Mouse (Mus musculus): ENCODE measurements around the gene Taf15. TPM values are rescaled to one million over a fixed set of nuclear protein-coding genes. Genes with fewer than 3 reads are reported as not detected.

Taf15 gene
- total and polyA plus RNA-seq, 2 experiments: 7.1 to 29.1 TPM

DNA sequence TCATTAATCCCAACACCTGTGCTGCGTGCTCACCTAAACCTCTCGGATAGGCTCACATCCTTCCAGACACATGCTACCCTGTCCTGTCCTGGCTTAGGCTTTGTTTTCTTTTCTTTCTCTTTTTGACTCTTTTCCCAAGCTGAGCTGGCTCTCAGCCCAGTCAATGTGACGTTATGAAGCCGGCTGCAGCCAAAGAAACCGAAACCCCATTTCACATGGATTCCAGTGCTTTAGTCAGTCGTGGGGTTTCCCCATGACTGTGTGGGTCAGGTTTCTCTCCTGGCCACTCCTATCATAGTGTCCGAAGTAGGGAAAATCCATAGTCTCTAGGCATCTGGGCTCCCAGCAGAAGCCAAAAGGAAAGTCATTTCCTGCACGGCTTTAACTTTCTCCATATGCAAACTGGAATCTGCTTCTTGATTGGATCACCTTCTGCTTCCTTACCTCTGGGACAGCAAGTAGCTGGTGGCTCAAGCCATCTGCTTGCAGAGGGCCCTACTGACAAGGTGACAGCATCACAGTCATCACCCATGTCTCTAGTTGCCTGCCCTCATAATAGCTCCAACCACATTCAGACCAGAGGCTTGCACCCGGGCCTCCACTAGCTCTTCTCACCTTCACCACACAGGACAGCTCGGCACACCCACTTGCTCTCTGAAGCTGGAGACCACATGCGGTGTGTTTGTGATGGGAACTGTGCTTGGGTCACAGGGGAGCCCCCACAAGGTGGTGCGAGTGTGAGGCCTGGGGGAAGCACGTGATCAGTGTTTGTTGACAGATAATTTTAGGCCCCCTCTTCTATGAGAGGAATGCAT lies 61.9 kb downstream of the Taf15 start:
- Histone ChIP-seq H3K79me2 (ENCODE audit: control insufficient read depth, insufficient read depth, low read length) (no peaks in the 10 kb centered on the region), H3K27ac (replicated peaks; ENCODE audit: insufficient read depth, low read depth, low read length) (no peak overlapping the region), H3K27me3 (ENCODE audit: control insufficient read depth, insufficient read depth, low read length) (no peaks in the 10 kb centered on the region), H3K4me3 (ENCODE audit: insufficient read depth, low read depth, low read length) (no peak overlapping the region), H3K4me1 (ENCODE audit: control insufficient read depth, insufficient read depth, low read length) (peaks cover 3% of the 10 kb centered on the region; the same call in 1 of the 2 replicates), H3K36me3 (ENCODE audit: control insufficient read depth, insufficient read depth, low read length) (no peaks in the 10 kb centered on the region), H3K9ac (ENCODE audit: low read depth, low read length) (no peak overlapping the region)
- no peak for TF ChIP-seq POLR2A (IDR thresholded peaks at IDR 0.05; ENCODE audit: extremely low read depth, insufficient read depth, low read length)
- no peak for TF ChIP-seq CTCF (IDR thresholded peaks at IDR 0.05; ENCODE audit: low read depth, low read length)
- DNase-seq (ENCODE audit: extremely low read depth, low read depth, low spot score): peak; percentile 72
- 34% methylated on average over 13 of the region's 13 CpGs for WGBS

DNA sequence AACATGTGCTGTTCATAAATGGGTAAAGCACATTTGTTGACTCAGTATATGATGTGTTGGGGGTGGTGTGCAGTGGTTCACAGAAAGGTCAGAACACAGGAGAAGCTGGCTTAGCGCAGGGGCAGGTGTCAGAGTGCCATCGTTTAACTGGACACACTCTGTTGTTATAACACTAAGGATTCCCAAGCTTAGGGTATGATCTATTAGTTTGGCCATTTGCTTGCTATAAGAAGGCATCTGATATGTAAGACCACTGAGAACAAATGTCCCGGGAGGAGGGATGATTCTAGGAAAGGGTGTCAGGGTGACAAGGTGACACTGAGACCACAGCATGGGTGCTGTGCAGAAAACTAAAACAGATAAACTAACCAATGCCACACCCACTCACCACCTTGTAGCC lies 63.9 kb downstream of the Taf15 start:
- 86% methylated on average over 3 of the region's 3 CpGs for WGBS

DNA sequence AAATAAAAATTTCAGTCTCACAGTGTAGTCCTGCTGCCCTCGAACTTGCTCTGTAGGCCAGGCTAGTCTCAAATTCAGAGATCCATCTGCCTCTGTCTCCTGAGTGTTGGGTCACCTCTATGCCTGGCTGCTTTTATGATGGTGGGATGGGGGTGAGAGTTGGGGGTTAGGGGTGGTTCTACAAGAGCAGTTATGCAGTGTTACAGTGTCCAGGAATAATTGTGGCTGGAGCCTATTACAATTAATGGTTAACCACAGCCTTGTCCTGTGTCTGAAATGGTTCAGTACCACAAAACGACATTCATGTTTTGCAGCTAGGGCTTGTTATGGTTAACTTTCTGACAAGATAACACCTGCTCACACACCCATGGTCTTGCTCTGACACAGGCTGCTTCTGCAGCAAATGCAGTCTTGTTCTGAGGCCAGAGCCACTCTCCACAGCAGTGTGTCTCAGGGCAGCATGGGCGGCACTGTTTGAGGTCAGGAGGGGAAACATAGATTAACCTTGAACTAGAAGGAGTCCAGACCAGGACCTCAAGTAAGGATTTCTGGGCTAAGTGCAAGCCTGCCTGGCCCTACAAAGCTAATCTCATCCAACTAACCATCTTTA lies 65.9 kb downstream of the Taf15 start:
- no peak for TF ChIP-seq CTCF (IDR thresholded peaks at IDR 0.05; ENCODE audit: low read depth, low read length)
- no peak for TF ChIP-seq POLR2A (IDR thresholded peaks at IDR 0.05; ENCODE audit: extremely low read depth, insufficient read depth, low read length)
- Histone ChIP-seq H3K79me2 (ENCODE audit: control insufficient read depth, insufficient read depth, low read length) (no peaks in the 10 kb centered on the region), H3K36me3 (ENCODE audit: control insufficient read depth, insufficient read depth, low read length) (no peaks in the 10 kb centered on the region), H3K27ac (replicated peaks; ENCODE audit: insufficient read depth, low read depth, low read length) (no peak overlapping the region), H3K4me3 (ENCODE audit: insufficient read depth, low read depth, low read length) (no peak overlapping the region), H3K27me3 (ENCODE audit: control insufficient read depth, insufficient read depth, low read length) (no peaks in the 10 kb centered on the region), H3K4me1 (ENCODE audit: control insufficient read depth, insufficient read depth, low read length) (peaks cover 3% of the 10 kb centered on the region; the same call in 1 of the 2 replicates), H3K9ac (ENCODE audit: low read depth, low read length) (no peak overlapping the region)
- WGBS: 79% methylated on average over 3 of the region's 3 CpGs
- DNase-seq (ENCODE audit: extremely low read depth, low read depth, low spot score): no peak

More for the DNA sequence above, 63.9 kb downstream of the Taf15 start:
- TF ChIP-seq CTCF (IDR thresholded peaks at IDR 0.05; ENCODE audit: low read depth, low read length) (no peak), POLR2A (IDR thresholded peaks at IDR 0.05; ENCODE audit: extremely low read depth, insufficient read depth, low read length) (no peak)
- Histone ChIP-seq H3K9ac (ENCODE audit: low read depth, low read length) (no peak overlapping the region), H3K4me1 (ENCODE audit: control insufficient read depth, insufficient read depth, low read length) (peaks cover 3% of the 10 kb centered on the region; the same call in 1 of the 2 replicates), H3K36me3 (ENCODE audit: control insufficient read depth, insufficient read depth, low read length) (no peaks in the 10 kb centered on the region), H3K79me2 (ENCODE audit: control insufficient read depth, insufficient read depth, low read length) (no peaks in the 10 kb centered on the region), H3K27me3 (ENCODE audit: control insufficient read depth, insufficient read depth, low read length) (no peaks in the 10 kb centered on the region), H3K27ac (replicated peaks; ENCODE audit: insufficient read depth, low read depth, low read length) (no peak overlapping the region), H3K4me3 (ENCODE audit: insufficient read depth, low read depth, low read length) (no peak overlapping the region)
- no peak for DNase-seq (ENCODE audit: extremely low read depth, low read depth, low spot score)

GRCm38 (mm10) chr11:83540931-83541330 lies 68.0 kb downstream of the Taf15 start:
- TF ChIP-seq POLR2A (IDR thresholded peaks at IDR 0.05; ENCODE audit: extremely low read depth, insufficient read depth, low read length) (no peak), CTCF (IDR thresholded peaks at IDR 0.05; ENCODE audit: low read depth, low read length) (no peak)
- Histone ChIP-seq H3K79me2 (ENCODE audit: control insufficient read depth, insufficient read depth, low read length) (no peaks in the 10 kb centered on the region), H3K4me3 (ENCODE audit: insufficient read depth, low read depth, low read length) (no peak overlapping the region), H3K27me3 (ENCODE audit: control insufficient read depth, insufficient read depth, low read length) (no peaks in the 10 kb centered on the region), H3K27ac (replicated peaks; ENCODE audit: insufficient read depth, low read depth, low read length) (no peak overlapping the region), H3K36me3 (ENCODE audit: control insufficient read depth, insufficient read depth, low read length) (no peaks in the 10 kb centered on the region), H3K4me1 (ENCODE audit: control insufficient read depth, insufficient read depth, low read length) (no peaks in the 10 kb centered on the region), H3K9ac (ENCODE audit: low read depth, low read length) (no peak overlapping the region)
- 91% methylated on average over 2 of the region's 2 CpGs for WGBS
- DNase-seq (ENCODE audit: extremely low read depth, low read depth, low spot score): peak; percentile 17

- DNase-seq (ENCODE audit: extremely low read depth, low read depth, low spot score): no peak
- Histone ChIP-seq H3K36me3 (ENCODE audit: control insufficient read depth, insufficient read depth, low read length) (no peaks in the 10 kb centered on the region), H3K27me3 (ENCODE audit: control insufficient read depth, insufficient read depth, low read length) (no peaks in the 10 kb centered on the region), H3K4me1 (ENCODE audit: control insufficient read depth, insufficient read depth, low read length) (no peaks in the 10 kb centered on the region), H3K27ac (replicated peaks; ENCODE audit: insufficient read depth, low read depth, low read length) (no peak overlapping the region), H3K79me2 (ENCODE audit: control insufficient read depth, insufficient read depth, low read length) (no peaks in the 10 kb centered on the region), H3K9ac (ENCODE audit: low read depth, low read length) (no peak overlapping the region), H3K4me3 (ENCODE audit: insufficient read depth, low read depth, low read length) (no peak overlapping the region)
- WGBS: 89% methylated on average over 3 of the region's 3 CpGs
- TF ChIP-seq POLR2A (IDR thresholded peaks at IDR 0.05; ENCODE audit: extremely low read depth, insufficient read depth, low read length) (no peak), CTCF (IDR thresholded peaks at IDR 0.05; ENCODE audit: low read depth, low read length) (no peak)
Measured at GRCm38 (mm10) chr11:83541415-83541814, 68.5 kb downstream of the Taf15 start.

DNA sequence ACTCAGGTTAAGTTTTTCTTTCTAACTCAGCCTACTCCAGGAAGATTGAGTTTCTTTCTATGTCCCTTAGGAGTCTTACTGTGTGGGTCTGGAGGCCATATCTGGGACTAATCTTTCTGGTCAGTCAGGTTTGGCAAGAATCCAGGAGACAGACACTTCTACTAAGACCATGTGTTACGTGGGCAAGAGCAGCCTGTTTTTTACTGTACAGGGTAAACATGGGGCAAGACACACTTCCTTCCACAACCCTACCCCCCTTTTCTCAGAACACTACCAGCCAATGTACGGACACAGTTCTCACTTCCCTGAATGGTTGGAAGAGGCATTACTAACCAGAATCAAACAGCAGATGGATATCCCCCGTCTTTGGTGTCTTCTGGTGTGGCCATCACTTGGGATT lies 71.3 kb downstream of the Taf15 start:
- no peaks in the 10 kb centered on the region for H3K4me1 ChIP-seq (ENCODE audit: control insufficient read depth, insufficient read depth, low read length)
- no peak overlapping the region for H3K27ac ChIP-seq (replicated peaks; ENCODE audit: insufficient read depth, low read depth, low read length)
- no peaks in the 10 kb centered on the region for H3K36me3 ChIP-seq (ENCODE audit: control insufficient read depth, insufficient read depth, low read length)
- H3K27me3 ChIP-seq (ENCODE audit: control insufficient read depth, insufficient read depth, low read length): no peaks in the 10 kb centered on the region
- H3K9ac ChIP-seq (ENCODE audit: low read depth, low read length): no peak overlapping the region
- peak; percentile 24 for DNase-seq (ENCODE audit: extremely low read depth, low read depth, low spot score)
- H3K4me3 ChIP-seq (ENCODE audit: insufficient read depth, low read depth, low read length): no peak overlapping the region
- no peak for TF ChIP-seq CTCF (IDR thresholded peaks at IDR 0.05; ENCODE audit: low read depth, low read length)
- no peak for TF ChIP-seq POLR2A (IDR thresholded peaks at IDR 0.05; ENCODE audit: extremely low read depth, insufficient read depth, low read length)
- 81% methylated on average over 3 of the region's 3 CpGs for WGBS
- no peaks in the 10 kb centered on the region for H3K79me2 ChIP-seq (ENCODE audit: control insufficient read depth, insufficient read depth, low read length)
